Mouse (Mus musculus): ENCODE results near the gene Fgl2.

The Fgl2 gene

GRCm38 (mm10) chr5:21384252-21384960 is 12.0 kb downstream of the Fgl2 start:
- DNase-seq, result no peak

GRCm38 (mm10) chr5:21384976-21385375 is 12.5 kb downstream of the Fgl2 start:
- DNase-seq, result no peak

- DNase-seq, result no peak
These were observed 14.0 kb downstream of the Fgl2 start for GRCm38 (mm10) chr5:21386432-21386831.

GRCm38 (mm10) chr5:21387340-21387739 is 14.9 kb downstream of the Fgl2 start:
- DNase-seq, result no peak

GRCm38 (mm10) chr5:21388855-21389254 is 16.4 kb downstream of the Fgl2 start:
- DNase-seq, result no peak

- DNase-seq, result no peak
These were observed 19.4 kb downstream of the Fgl2 start for GRCm38 (mm10) chr5:21391616-21392384.

GRCm38 (mm10) chr5:21394562-21394961 is 22.1 kb downstream of the Fgl2 start:
- DNase-seq, result no peak

- no peak for DNase-seq
These were observed 22.9 kb downstream of the Fgl2 start for GRCm38 (mm10) chr5:21395205-21395840.

GRCm38 (mm10) chr5:21411261-21411666 is 38.8 kb downstream of the Fgl2 start:
- no peak for DNase-seq

- no peak for DNase-seq
These were observed 39.6 kb downstream of the Fgl2 start for GRCm38 (mm10) chr5:21412056-21412455.

GRCm38 (mm10) chr5:21413322-21413721 is 40.9 kb downstream of the Fgl2 start:
- DNase-seq, result no peak

GRCm38 (mm10) chr5:21414116-21414820 is 41.8 kb downstream of the Fgl2 start:
- no peak for DNase-seq

- DNase-seq, result no peak
These were observed 46.2 kb downstream of the Fgl2 start for GRCm38 (mm10) chr5:21418613-21419012.

- DNase-seq, result peak; percentile 42
These were observed 48.2 kb downstream of the Fgl2 start for GRCm38 (mm10) chr5:21420609-21421008.

- DNase-seq, result peak; percentile 97
These were observed 52.5 kb downstream of the Fgl2 start, which contains the start of the genes Ccdc146 and Fam185a for GRCm38 (mm10) chr5:21424614-21425602. Ccdc146 (minus strand) TSS chr5:21424677. Fam185a (plus strand) TSS chr5:21424958.

- no peak for DNase-seq
These were observed 54.2 kb downstream of the Fgl2 start for GRCm38 (mm10) chr5:21426666-21427065.
